Comparison of ENCODE assay signal across 19 mouse cellular contexts in the genomic region with DNA sequence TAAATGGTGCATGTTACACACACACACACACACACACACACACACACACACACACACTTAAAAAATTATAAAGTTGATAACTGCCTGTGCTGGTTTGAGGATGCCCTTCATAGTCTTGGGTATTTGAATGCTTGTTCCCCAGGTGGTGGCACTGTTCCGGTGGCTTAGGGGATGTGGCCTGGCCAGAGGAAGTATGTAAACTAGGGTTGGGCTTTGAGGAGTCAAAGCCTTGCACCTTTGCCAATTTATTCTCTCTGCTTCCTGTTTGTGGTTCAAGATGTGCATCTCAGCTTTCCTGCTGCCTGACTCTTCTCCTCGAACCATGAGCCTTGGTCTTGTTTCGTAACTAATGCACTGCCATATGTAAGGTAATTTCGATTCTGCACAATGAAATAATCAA.
DNase-seq lines count a peak whose midpoint lies in the region; ATAC-seq and TF ChIP-seq lines count a peak whose summit lies in the region.
"Had no signal": no experiment of that assay in that cellular context is flagged by ENCODE, and none has a peak within 500 bp of the region (broad histone marks: within the 10 kb centered on the region; RNA-seq: fewer than 3 reads in every experiment).

No protein-coding gene starts in this region.

- H3K9ac ChIP-seq in lung, embryonic 14.5 days: no peak overlapping the region
- H3K9ac ChIP-seq in MEL (ENCODE audit: control insufficient read depth, low read depth, low read length, poor library complexity, severe bottlenecking): no peak overlapping the region
- H3K9ac ChIP-seq: heart, embryonic 13.5 days; hindbrain, embryonic 12.5 days; limb, embryonic 12.5 days; liver, embryonic 15.5 days had no signal

- no peaks in the 10 kb centered on the region for H3K9me3 ChIP-seq in lung, embryonic 14.5 days (ENCODE audit: low read depth, low read length)
- no peaks in the 10 kb centered on the region for H3K9me3 ChIP-seq in MEL (replicated peaks; ENCODE audit: insufficient read depth, low read length)
- H3K9me3 ChIP-seq: forebrain, embryonic 10.5 days; heart, embryonic 13.5 days; hindbrain, embryonic 12.5 days; limb, embryonic 12.5 days; liver, embryonic 15.5 days had no signal

- intact Hi-C loops in gastrocnemius, postnatal 36 days (cut with DNase I): loop anchor here (5.0 kb wide), 1 partner anchor 230 kb away; no protein-coding TSS in a partner anchor

- no peak overlapping the region for H3K4me2 ChIP-seq in lung, embryonic 14.5 days
- H3K4me2 ChIP-seq: heart, embryonic 13.5 days; hindbrain, embryonic 12.5 days; limb, embryonic 12.5 days; liver, embryonic 15.5 days had no signal

- no peak overlapping the region for H3K27ac ChIP-seq in lung, embryonic 14.5 days (ENCODE audit: low read depth)
- H3K27ac ChIP-seq in MEL (ENCODE audit: control insufficient read depth, low read depth, low read length): no peak overlapping the region
- H3K27ac ChIP-seq: forebrain, embryonic 10.5 days; heart, embryonic 13.5 days; hindbrain, embryonic 12.5 days; limb, embryonic 12.5 days; liver, embryonic 15.5 days had no signal

- TF ChIP-seq EP300 in MEL (IDR thresholded peaks at IDR 0.05; ENCODE audit: low read depth in 1 of 2, low read length in 2 of 2): no peak

- H3K79me2 ChIP-seq in MEL (ENCODE audit: control insufficient read depth, insufficient read depth, low read length, poor library complexity): no peaks in the 10 kb centered on the region

- no peak for TF ChIP-seq CTCF in lung, embryonic 14.5 days (IDR thresholded peaks at IDR 0.05; ENCODE audit: low read depth)
- TF ChIP-seq CTCF in MEL (IDR thresholded peaks at IDR 0.05 in 2 of 3, conservative IDR thresholded peaks at IDR 0.05 in 1 of 3; ENCODE audit: control insufficient read depth in 1 of 3, insufficient read depth in 1 of 3, low read depth in 2 of 3, low read length in 3 of 3, poor library complexity in 1 of 3, severe bottlenecking in 1 of 3): peak in 2 of 3 experiments; percentile 23 to 47; a peak in 3 of 6 replicates

- peak; percentile 33 for TF ChIP-seq RAD21 in MEL (IDR thresholded peaks at IDR 0.05; ENCODE audit: low read depth, low read length)

- no peaks in the 10 kb centered on the region for H3K36me3 ChIP-seq in lung, embryonic 14.5 days (ENCODE audit: insufficient read depth)
- no peaks in the 10 kb centered on the region; a peak in 2 of 4 replicates for H3K36me3 ChIP-seq in MEL (ENCODE audit: control insufficient read depth in 1 of 2, insufficient read depth in 2 of 2, low read length in 2 of 2)
- H3K36me3 ChIP-seq: heart, embryonic 13.5 days; hindbrain, embryonic 12.5 days; limb, embryonic 12.5 days; liver, embryonic 15.5 days had no signal

- WGBS in lung, embryonic 14.5 days: 87% methylated on average over 4 of the region's 4 CpGs

- H3K27me3 ChIP-seq in lung, embryonic 14.5 days (ENCODE audit: insufficient read depth, low read length): no peaks in the 10 kb centered on the region
- no peaks in the 10 kb centered on the region for H3K27me3 ChIP-seq in MEL (ENCODE audit: control insufficient read depth in 1 of 2, insufficient read depth in 2 of 2, low read length in 2 of 2)
- H3K27me3 ChIP-seq: heart, embryonic 13.5 days; hindbrain, embryonic 12.5 days; limb, embryonic 12.5 days; liver, embryonic 15.5 days had no signal

- DNase-seq in lung, embryonic 14.5 days: peak; percentile 37
- no peak for DNase-seq in lung, postnatal 25 days (ENCODE audit: low spot score)
- DNase-seq in MEL (ENCODE audit: low read depth, low spot score): peak; percentile 73
- DNase-seq in thymus, postnatal 25 days: peak; percentile 39
- no peak for DNase-seq in gastrocnemius, postnatal 36 days
- DNase-seq: adrenal gland, adult 2 months; cerebellum, adult 11-12 months; gastrocnemius, postnatal 25 days; kidney, postnatal 36 days; right cerebral cortex, adult 18-20 months had no signal

- peaks cover 3% of the 10 kb centered on the region; the same call in 1 of the 2 replicates for H3K4me1 ChIP-seq in lung, embryonic 14.5 days (ENCODE audit: insufficient read depth)
- peaks cover 2 to 8% of the 10 kb centered on the region in 2 experiments; a peak in 2 of 4 replicates for H3K4me1 ChIP-seq in MEL (ENCODE audit: control insufficient read depth in 1 of 2, insufficient read depth in 2 of 2, low read length in 2 of 2)
- H3K4me1 ChIP-seq: hindbrain, embryonic 12.5 days; liver, embryonic 15.5 days; megakaryocyte, embryonic 14.5 days had no signal

- H3K4me3 ChIP-seq in lung, embryonic 14.5 days (ENCODE audit: low read depth, low read length): no peak overlapping the region
- no peak overlapping the region for H3K4me3 ChIP-seq in MEL (ENCODE audit: control insufficient read depth in 1 of 2, insufficient read depth in 1 of 2, low read depth in 2 of 2, low read length in 2 of 2)
- H3K4me3 ChIP-seq: forebrain, embryonic 10.5 days; heart, embryonic 13.5 days; hindbrain, embryonic 12.5 days; limb, embryonic 12.5 days; liver, embryonic 15.5 days; megakaryocyte, embryonic 14.5 days had no signal

- no peak for ATAC-seq in lung, embryonic 14.5 days (ENCODE audit: insufficient read depth)
- ATAC-seq in megakaryocyte, adult 5-6 weeks (ENCODE audit: poor library complexity, severe bottlenecking): peak; percentile 68
- ATAC-seq in monocyte, adult 5-6 weeks (replicated peaks; ENCODE audit: insufficient number of reproducible peaks, low FRiP score, low TSS enrichment, poor library complexity, severe bottlenecking): no peak
- ATAC-seq: intestine, embryonic 16.5 days had no signal

- TF ChIP-seq POLR2A in MEL (IDR thresholded peaks at IDR 0.05; ENCODE audit: control insufficient read depth in 1 of 2, insufficient read depth in 1 of 2, low read depth in 1 of 2, low read length in 2 of 2, poor library complexity in 1 of 2): no peak

TF ChIP-seq in MEL, 35 proteins besides CTCF, POLR2A, EP300 and RAD21:
- TF ChIP-seq KAT2A (conservative IDR thresholded peaks at IDR 0.05; ENCODE audit: low read depth, low read length): no peak
- no peak for TF ChIP-seq JUND (IDR thresholded peaks at IDR 0.05; ENCODE audit: low read depth, low read length)
- TF ChIP-seq MAFK (IDR thresholded peaks at IDR 0.05; ENCODE audit: borderline replicate concordance, low read depth, low read length): no peak
- 0 out of 2 replicates have a peak, but pooled peaks have one; percentile 10 for TF ChIP-seq TCF12 (IDR thresholded peaks at IDR 0.05; ENCODE audit: low read depth, low read length)
- TF ChIP-seq NRF1 (IDR thresholded peaks at IDR 0.05; ENCODE audit: insufficient read depth, low read depth, low read length, poor library complexity, severe bottlenecking): no peak
- no peak for TF ChIP-seq RCOR1 (IDR thresholded peaks at IDR 0.05; ENCODE audit: low read depth, low read length)
- TF ChIP-seq NELFE (IDR thresholded peaks at IDR 0.05; ENCODE audit: low read depth, low read length): no peak
- TF ChIP-seq MEF2A (IDR thresholded peaks at IDR 0.05; ENCODE audit: extremely low read depth, insufficient replicate concordance, low read depth, low read length, poor library complexity, severe bottlenecking): no peak
- no peak for TF ChIP-seq ETS1 (IDR thresholded peaks at IDR 0.05; ENCODE audit: low read depth, low read length)
- TF ChIP-seq E2F4 (IDR thresholded peaks at IDR 0.05; ENCODE audit: borderline replicate concordance, low read depth, low read length): no peak
- no peak for TF ChIP-seq BHLHE40 (IDR thresholded peaks at IDR 0.05; ENCODE audit: borderline replicate concordance, low read depth, low read length)
- no peak for TF ChIP-seq ZC3H11A (IDR thresholded peaks at IDR 0.05; ENCODE audit: low read depth, low read length)
- no peak for TF ChIP-seq POLR2AphosphoS2 (IDR thresholded peaks at IDR 0.05; ENCODE audit: low read length)
- no peak for TF ChIP-seq USF2 (IDR thresholded peaks at IDR 0.05; ENCODE audit: borderline replicate concordance in 1 of 2, insufficient read depth in 1 of 2, low read depth in 1 of 2, low read length in 2 of 2)
- no peak for TF ChIP-seq TAL1 (IDR thresholded peaks at IDR 0.05; ENCODE audit: low read length)
- no peak for TF ChIP-seq MXI1 (IDR thresholded peaks at IDR 0.05; ENCODE audit: low read depth, low read length)
- TF ChIP-seq CHD1 (IDR thresholded peaks at IDR 0.05; ENCODE audit: low read depth, low read length): no peak
- no peak for TF ChIP-seq ZNF384 (IDR thresholded peaks at IDR 0.05; ENCODE audit: low read depth, low read length)
- peak; percentile 55 for TF ChIP-seq SMC3 (IDR thresholded peaks at IDR 0.05; ENCODE audit: low read depth, low read length)
- no peak for TF ChIP-seq MAZ (IDR thresholded peaks at IDR 0.05; ENCODE audit: low read depth, low read length)
- peak; percentile 37; the same call in 1 of the 2 replicates for TF ChIP-seq ELF1 (IDR thresholded peaks at IDR 0.05; ENCODE audit: low read depth, low read length)
TF ChIP-seq in MEL: peak in this region for 3.

Comparison
In these comparisons a context has a peak if more than half of its experiments do, and no peak if none do; other contexts are left out.
1. DNase-seq: peak in lung, embryonic 14.5 days (single experiment), MEL (single experiment) and thymus, postnatal 25 days (single experiment); none in lung, postnatal 25 days (single experiment) and gastrocnemius, postnatal 36 days (0 of 2).